Mouse (Mus musculus): ENCODE data around the gene N4bp3. TPM values are rescaled to one million over a fixed set of nuclear protein-coding genes. Genes with fewer than 3 reads are reported as not detected.
A peak's percentile ranks its signal among the peaks of the same experiment; 100 is the strongest.

Gene N4bp3
- total and polyA plus RNA-seq, 2 experiments, result 1.6 to 6.4 TPM

DNA sequence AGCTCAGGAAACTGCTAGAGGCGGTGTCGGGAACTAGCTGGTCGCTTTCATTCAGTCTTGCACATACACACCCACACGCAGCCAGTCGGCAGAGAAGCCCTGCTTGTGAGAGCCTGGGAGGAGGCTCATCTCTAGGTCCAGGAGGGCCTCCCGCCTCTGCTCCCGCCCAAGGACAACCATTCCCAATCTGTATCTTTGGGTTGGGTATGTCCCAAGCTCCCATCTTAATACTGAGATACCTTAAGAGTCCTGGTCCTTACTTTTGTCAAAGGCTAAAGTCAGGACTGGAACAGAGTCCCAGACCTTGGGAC lies 798 bp downstream of the N4bp3 start:
- TF ChIP-seq CTCF (IDR thresholded peaks at IDR 0.05; ENCODE audit: low read depth, low read length), result no peak
- TF ChIP-seq POLR2A (IDR thresholded peaks at IDR 0.05; ENCODE audit: extremely low read depth, insufficient read depth, low read length), result no peak
- Histone ChIP-seq H3K27me3 (ENCODE audit: control insufficient read depth, insufficient read depth, low read length) (no peaks in the 10 kb centered on the region), H3K4me3 (ENCODE audit: insufficient read depth, low read depth, low read length) (peak overlapping the region; percentile 93), H3K4me1 (ENCODE audit: control insufficient read depth, insufficient read depth, low read length) (peaks cover 21% of the 10 kb centered on the region), H3K36me3 (ENCODE audit: control insufficient read depth, insufficient read depth, low read length) (no peaks in the 10 kb centered on the region), H3K9ac (ENCODE audit: low read depth, low read length) (peak overlapping the region; percentile 82), H3K27ac (replicated peaks; ENCODE audit: insufficient read depth, low read depth, low read length) (no peak overlapping the region), H3K79me2 (ENCODE audit: control insufficient read depth, insufficient read depth, low read length) (peaks cover 6% of the 10 kb centered on the region; the same call in 1 of the 2 replicates)
- WGBS, result 40% methylated on average over 7 of the region's 7 CpGs
- no peak for DNase-seq (ENCODE audit: extremely low read depth, low read depth, low spot score)

DNA sequence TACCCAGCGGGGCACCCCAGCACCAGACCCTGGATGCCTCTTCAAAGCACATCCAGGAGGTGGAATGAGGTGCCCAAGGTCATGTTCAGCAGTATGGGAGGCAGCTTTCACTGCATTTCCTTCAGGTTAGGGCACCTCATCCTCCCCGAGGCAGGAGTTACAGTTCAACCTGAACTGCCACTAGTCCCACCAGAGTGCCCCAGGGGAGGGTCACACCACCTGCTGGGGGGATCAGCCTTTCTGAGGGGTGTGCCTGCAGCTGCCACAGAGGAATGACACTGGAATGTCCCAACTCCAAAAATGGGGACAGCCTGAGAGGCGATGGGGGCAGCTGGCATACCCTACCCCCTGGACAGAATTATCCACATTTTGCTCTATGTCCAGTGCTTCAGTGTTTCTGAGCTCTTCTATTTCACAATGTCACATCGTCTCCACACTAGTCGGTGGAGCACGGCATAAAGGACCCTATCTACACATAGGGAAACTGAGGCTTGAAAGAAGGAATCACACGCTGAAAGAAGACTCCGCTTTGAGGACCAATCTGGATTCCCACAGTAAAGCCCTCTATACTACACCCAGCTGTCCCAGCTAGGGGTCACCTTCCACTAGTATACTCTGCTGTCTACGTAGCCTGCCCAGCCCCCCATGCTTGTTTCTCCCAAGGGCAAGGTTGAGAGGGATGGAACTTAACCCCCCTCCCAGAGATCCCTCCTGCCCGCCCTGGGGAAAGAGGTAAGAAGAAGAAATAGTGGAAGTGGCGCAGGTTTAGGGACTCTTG lies 1.3 kb downstream of the N4bp3 start:
- TF ChIP-seq CTCF (IDR thresholded peaks at IDR 0.05; ENCODE audit: low read depth, low read length) (no peak), POLR2A (IDR thresholded peaks at IDR 0.05; ENCODE audit: extremely low read depth, insufficient read depth, low read length) (no peak)
- 73% methylated on average over 11 of the region's 11 CpGs for WGBS
- H3K36me3 ChIP-seq (ENCODE audit: control insufficient read depth, insufficient read depth, low read length), result no peaks in the 10 kb centered on the region
- no peak overlapping the region for H3K9ac ChIP-seq (ENCODE audit: low read depth, low read length)
- no peak overlapping the region for H3K27ac ChIP-seq (replicated peaks; ENCODE audit: insufficient read depth, low read depth, low read length)
- no peaks in the 10 kb centered on the region for H3K27me3 ChIP-seq (ENCODE audit: control insufficient read depth, insufficient read depth, low read length)
- H3K4me3 ChIP-seq (ENCODE audit: insufficient read depth, low read depth, low read length), result no peak overlapping the region
- no peak for DNase-seq (ENCODE audit: extremely low read depth, low read depth, low spot score)
- H3K4me1 ChIP-seq (ENCODE audit: control insufficient read depth, insufficient read depth, low read length), result peaks cover 16% of the 10 kb centered on the region
- peaks cover 6% of the 10 kb centered on the region; the same call in 1 of the 2 replicates for H3K79me2 ChIP-seq (ENCODE audit: control insufficient read depth, insufficient read depth, low read length)

DNA sequence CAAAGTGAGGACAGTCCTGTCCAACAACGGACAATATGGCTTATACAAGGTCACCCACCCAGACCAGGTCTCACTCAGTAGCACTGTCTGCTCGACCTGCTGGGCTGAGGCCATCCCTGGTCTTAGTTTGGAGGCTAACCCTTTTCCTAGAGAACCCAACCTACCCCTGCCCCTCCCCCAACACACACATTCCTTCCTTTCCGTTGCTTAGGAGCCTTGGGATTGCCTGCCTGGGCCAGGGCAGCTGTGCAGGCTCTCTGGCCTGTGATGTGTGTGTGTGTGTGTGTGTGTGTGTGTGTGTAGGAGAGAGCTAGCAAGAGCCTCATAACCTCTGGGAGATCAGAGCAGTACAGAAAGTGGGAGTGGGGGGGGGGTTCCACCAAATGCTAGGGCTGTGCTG lies 2.1 kb downstream of the N4bp3 start:
- Histone ChIP-seq H3K9ac (ENCODE audit: low read depth, low read length) (no peak overlapping the region), H3K79me2 (ENCODE audit: control insufficient read depth, insufficient read depth, low read length) (peaks cover 6% of the 10 kb centered on the region; the same call in 1 of the 2 replicates)
- DNase-seq (ENCODE audit: extremely low read depth, low read depth, low spot score), result no peak

DNA sequence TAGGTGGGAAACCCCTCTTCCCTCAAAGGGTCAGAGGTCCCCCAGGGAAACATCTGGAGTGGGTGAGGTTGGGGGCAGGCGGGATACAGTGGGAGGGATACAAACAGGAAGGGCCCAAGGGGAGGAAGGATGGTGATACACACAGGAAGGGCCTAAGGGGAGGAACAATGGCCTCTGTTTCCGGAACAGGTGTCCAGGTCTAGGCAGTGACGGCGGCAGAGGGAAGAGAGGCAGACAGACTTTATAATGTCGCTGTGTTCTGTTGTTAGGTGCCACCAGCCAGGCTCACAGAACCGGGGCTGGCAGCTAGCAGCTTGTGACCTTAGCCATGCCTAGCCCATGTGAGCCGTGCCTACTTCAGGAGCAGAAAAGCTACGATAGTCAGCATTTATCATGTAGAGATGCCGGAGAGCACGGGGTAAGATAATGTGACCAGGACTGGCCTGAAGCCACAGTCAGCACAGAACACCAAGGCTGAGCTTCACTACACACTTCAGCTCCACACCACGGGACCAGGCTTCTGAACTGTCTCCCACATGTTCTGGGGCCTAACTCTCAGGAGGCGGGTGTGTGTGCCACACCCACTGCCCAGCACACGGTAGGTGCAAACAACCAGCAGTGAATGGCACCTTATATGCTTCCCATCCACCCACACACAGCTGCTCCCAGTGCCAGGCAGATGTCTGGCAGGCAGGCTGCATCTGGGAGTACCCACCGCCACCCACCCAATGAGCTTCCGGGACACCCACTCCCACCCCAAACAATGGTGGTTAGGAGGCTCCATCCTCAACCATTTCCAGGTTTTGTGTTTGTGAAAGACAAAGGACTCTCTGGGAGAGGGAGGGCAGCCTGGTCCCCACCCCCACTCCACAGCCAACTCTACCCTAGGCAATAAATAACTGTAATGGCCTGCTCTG lies 3.6 kb downstream of the N4bp3 start:
- WGBS, result 78% methylated on average over 15 of the region's 15 CpGs
- Histone ChIP-seq H3K27me3 (ENCODE audit: control insufficient read depth, insufficient read depth, low read length) (no peaks in the 10 kb centered on the region), H3K36me3 (ENCODE audit: control insufficient read depth, insufficient read depth, low read length) (no peaks in the 10 kb centered on the region), H3K27ac (replicated peaks; ENCODE audit: insufficient read depth, low read depth, low read length) (peak overlapping the region; percentile 38; the same call in 1 of the 2 replicates), H3K79me2 (ENCODE audit: control insufficient read depth, insufficient read depth, low read length) (peaks cover 6% of the 10 kb centered on the region; the same call in 1 of the 2 replicates), H3K4me1 (ENCODE audit: control insufficient read depth, insufficient read depth, low read length) (peaks cover 2% of the 10 kb centered on the region; the same call in 1 of the 2 replicates), H3K9ac (ENCODE audit: low read depth, low read length) (no peak overlapping the region), H3K4me3 (ENCODE audit: insufficient read depth, low read depth, low read length) (no peak overlapping the region)
- DNase-seq (ENCODE audit: extremely low read depth, low read depth, low spot score), result no peak
- no peak for TF ChIP-seq POLR2A (IDR thresholded peaks at IDR 0.05; ENCODE audit: extremely low read depth, insufficient read depth, low read length)
- no peak for TF ChIP-seq CTCF (IDR thresholded peaks at IDR 0.05; ENCODE audit: low read depth, low read length)

More for the DNA sequence above, 2.1 kb downstream of the N4bp3 start:
- Histone ChIP-seq H3K27me3 (ENCODE audit: control insufficient read depth, insufficient read depth, low read length) (no peaks in the 10 kb centered on the region), H3K4me1 (ENCODE audit: control insufficient read depth, insufficient read depth, low read length) (peaks cover 10% of the 10 kb centered on the region), H3K27ac (replicated peaks; ENCODE audit: insufficient read depth, low read depth, low read length) (no peak overlapping the region), H3K36me3 (ENCODE audit: control insufficient read depth, insufficient read depth, low read length) (no peaks in the 10 kb centered on the region), H3K4me3 (ENCODE audit: insufficient read depth, low read depth, low read length) (no peak overlapping the region)
- WGBS, result 55% methylated on average over 3 of the region's 3 CpGs
- TF ChIP-seq CTCF (IDR thresholded peaks at IDR 0.05; ENCODE audit: low read depth, low read length) (no peak), POLR2A (IDR thresholded peaks at IDR 0.05; ENCODE audit: extremely low read depth, insufficient read depth, low read length) (no peak)

DNA sequence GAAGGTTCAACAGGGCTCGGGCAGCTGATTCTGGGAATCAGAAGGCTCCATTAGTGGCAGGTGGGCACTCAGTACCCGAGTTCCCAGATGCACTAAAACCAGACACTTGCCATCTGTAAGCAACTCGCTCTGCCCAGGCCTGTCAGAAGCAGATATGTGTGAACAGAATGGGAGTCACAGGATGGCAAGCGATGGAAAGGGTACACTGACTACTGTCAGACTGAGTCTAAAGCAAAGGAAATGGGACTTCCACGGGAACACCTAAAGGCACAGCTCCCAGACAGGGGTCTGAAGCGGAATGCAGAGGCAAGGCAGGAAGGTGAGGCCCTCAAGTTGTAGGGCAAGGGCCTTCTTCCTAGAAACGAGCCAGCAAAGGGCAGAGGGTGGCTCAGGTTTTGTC lies 4.4 kb downstream of the N4bp3 start:
- DNase-seq (ENCODE audit: extremely low read depth, low read depth, low spot score), result no peak
- no peak overlapping the region for H3K9ac ChIP-seq (ENCODE audit: low read depth, low read length)
- H3K27me3 ChIP-seq (ENCODE audit: control insufficient read depth, insufficient read depth, low read length), result no peaks in the 10 kb centered on the region
- WGBS, result 77% methylated on average over 7 of the region's 7 CpGs
- H3K27ac ChIP-seq (replicated peaks; ENCODE audit: insufficient read depth, low read depth, low read length), result no peak overlapping the region
- TF ChIP-seq CTCF (IDR thresholded peaks at IDR 0.05; ENCODE audit: low read depth, low read length) (no peak), POLR2A (IDR thresholded peaks at IDR 0.05; ENCODE audit: extremely low read depth, insufficient read depth, low read length) (no peak)
- no peak overlapping the region for H3K4me3 ChIP-seq (ENCODE audit: insufficient read depth, low read depth, low read length)
- peaks cover 2% of the 10 kb centered on the region; the same call in 1 of the 2 replicates for H3K4me1 ChIP-seq (ENCODE audit: control insufficient read depth, insufficient read depth, low read length)
- H3K36me3 ChIP-seq (ENCODE audit: control insufficient read depth, insufficient read depth, low read length), result no peaks in the 10 kb centered on the region
- peaks cover 6% of the 10 kb centered on the region; the same call in 1 of the 2 replicates for H3K79me2 ChIP-seq (ENCODE audit: control insufficient read depth, insufficient read depth, low read length)

Measured in liver, adult 2 months (tissue).